Mouse (Mus musculus) lung, embryonic 16.5 days (tissue): ENCODE results near the gene Cenpu. TPM values are rescaled to one million over a fixed set of nuclear protein-coding genes. Genes with fewer than 3 reads are reported as not detected.

Experiments used
- ATAC-seq: fragments of 200-750 bp; cut with Nextera tagmentation; 2 replicates; pipeline ENCODE4 v1.8.0; 2017; ENCODE audit warnings: low read depth, mild to moderate bottlenecking, moderate library complexity
- H3K27ac ChIP-seq: fragments of 300-500 bp; sonication (generic); 2 replicates; pipeline ENCODE4 v1.5.1; 2014; ENCODE audit warnings: mild to moderate bottlenecking, control low read depth, low read length
- H3K27me3 ChIP-seq: fragments of 300-500 bp; sonication (generic); 2 replicates; pipeline ENCODE4 v1.6.1; 2014; ENCODE audit warnings: low read depth, low read length, mixed read lengths; ENCODE audit not compliant: control insufficient read depth, insufficient read depth
- H3K36me3 ChIP-seq: fragments of 300-500 bp; sonication (generic); 2 replicates; pipeline ENCODE4 v1.6.1; 2014; ENCODE audit warnings: low read length; ENCODE audit not compliant: control insufficient read depth, insufficient read depth
- H3K4me1 ChIP-seq: fragments of 300-500 bp; sonication (generic); replicated peaks from 2 replicates; pipeline ENCODE4 v1.6.1; 2014; ENCODE audit warnings: low read length, mixed read lengths; ENCODE audit not compliant: control insufficient read depth, insufficient read depth
- H3K4me2 ChIP-seq: fragments of 300-500 bp; sonication (generic); 2 replicates; pipeline ENCODE4 v1.6.1; 2014; ENCODE audit warnings: low read depth, low read length, control low read depth
- H3K4me3 ChIP-seq: fragments of 300-500 bp; sonication (generic); 2 replicates; pipeline ENCODE4 v1.5.1; 2014; ENCODE audit warnings: mild to moderate bottlenecking, low read length, control low read depth
- H3K9ac ChIP-seq: fragments of 300-500 bp; sonication (generic); 2 replicates; pipeline ENCODE4 v1.6.1; 2014; ENCODE audit warnings: low read length, control low read depth
- H3K9me3 ChIP-seq: fragments of 300-500 bp; sonication (generic); 2 replicates; pipeline ENCODE4 v1.6.1; 2016; ENCODE audit warnings: low read length; ENCODE audit not compliant: control insufficient read depth
- WGBS: fragments of 180-500 bp; shearing (Covaris S2); extraction: QIAGEN DNeasy Blood & Tissue Kit; methylation state at CpG from one replicate; pipeline ENCODE4 v1.1.7; 2014; 5-methylcytosine and 5-hydroxymethylcytosine counted together
- polyA plus RNA-seq: library from polyadenylated mRNA; unstranded; fragments of >200 nt; fragmentation: Nextera tagmentation; extraction: Ambion mirVana; gene quantifications from 2 replicates; pipeline ENCODE4 v1.2.1, GENCODE M21; 2015

The Cenpu gene
- polyA plus RNA-seq, 1 experiment from 2014 or later: 22.3 TPM

- H3K4me1 ChIP-seq: no peaks in the 10 kb centered on the region
These were observed 36.1 kb downstream of the Cenpu start for GRCm38 (mm10) chr8:46587911-46588310.

GRCm38 (mm10) chr8:46588663-46589062, 36.8 kb downstream of the Cenpu start:
- Histone ChIP-seq H3K4me1 (no peaks in the 10 kb centered on the region), H3K27ac (no peak overlapping the region), H3K4me2 (no peak overlapping the region), H3K4me3 (no peak overlapping the region), H3K9me3 (no peaks in the 10 kb centered on the region), H3K27me3 (no peaks in the 10 kb centered on the region), H3K9ac (no peak overlapping the region), H3K36me3 (no peaks in the 10 kb centered on the region)
- WGBS: 91% methylated on average over 2 of the region's 2 CpGs
- no peak for ATAC-seq

More at GRCm38 (mm10) chr8:46587911-46588310, 36.1 kb downstream of the Cenpu start:
- Histone ChIP-seq H3K9ac (no peak overlapping the region), H3K27ac (no peak overlapping the region), H3K4me2 (no peak overlapping the region), H3K9me3 (no peaks in the 10 kb centered on the region), H3K27me3 (no peaks in the 10 kb centered on the region), H3K4me3 (no peak overlapping the region), H3K36me3 (no peaks in the 10 kb centered on the region)
- no peak for ATAC-seq
- WGBS: 78% methylated on average over 5 of the region's 5 CpGs

GRCm38 (mm10) chr8:46593067-46593466, 41.2 kb downstream of the Cenpu start:
- Histone ChIP-seq H3K9me3 (no peaks in the 10 kb centered on the region), H3K9ac (no peak overlapping the region), H3K4me2 (no peak overlapping the region), H3K4me3 (no peak overlapping the region), H3K4me1 (no peaks in the 10 kb centered on the region), H3K36me3 (no peaks in the 10 kb centered on the region), H3K27ac (no peak overlapping the region), H3K27me3 (no peaks in the 10 kb centered on the region)
- ATAC-seq: no peak; the same call in 1 of the 2 replicates
- WGBS: 78% methylated on average over 8 of the region's 8 CpGs

GRCm38 (mm10) chr8:46593772-46594171, 41.9 kb downstream of the Cenpu start:
- no peak overlapping the region for H3K27ac ChIP-seq
- no peak; the same call in 1 of the 2 replicates for ATAC-seq
- no peaks in the 10 kb centered on the region for H3K4me1 ChIP-seq
- no peak overlapping the region for H3K4me3 ChIP-seq
- no peak overlapping the region for H3K9ac ChIP-seq
- H3K9me3 ChIP-seq: no peaks in the 10 kb centered on the region
- 70% methylated on average over 2 of the region's 2 CpGs for WGBS
- H3K27me3 ChIP-seq: no peaks in the 10 kb centered on the region
- H3K36me3 ChIP-seq: no peaks in the 10 kb centered on the region
- H3K4me2 ChIP-seq: no peak overlapping the region

GRCm38 (mm10) chr8:46595593-46595992, 43.8 kb downstream of the Cenpu start:
- Histone ChIP-seq H3K4me3 (no peak overlapping the region), H3K27me3 (no peaks in the 10 kb centered on the region), H3K9ac (no peak overlapping the region), H3K9me3 (no peaks in the 10 kb centered on the region), H3K36me3 (no peaks in the 10 kb centered on the region), H3K4me1 (no peaks in the 10 kb centered on the region), H3K27ac (no peak overlapping the region), H3K4me2 (no peak overlapping the region)
- WGBS: 83% methylated on average over 2 of the region's 2 CpGs
- no peak for ATAC-seq

- Histone ChIP-seq H3K9ac (no peak overlapping the region), H3K4me2 (no peak overlapping the region), H3K27me3 (no peaks in the 10 kb centered on the region), H3K36me3 (no peaks in the 10 kb centered on the region), H3K9me3 (no peaks in the 10 kb centered on the region), H3K27ac (no peak overlapping the region), H3K4me3 (no peak overlapping the region), H3K4me1 (no peaks in the 10 kb centered on the region)
- ATAC-seq: no peak
- WGBS: 89% methylated on average over 2 of the region's 2 CpGs
These were observed 44.7 kb downstream of the Cenpu start for GRCm38 (mm10) chr8:46596530-46596929.

- Histone ChIP-seq H3K27ac (no peak overlapping the region), H3K4me2 (no peak overlapping the region), H3K36me3 (no peaks in the 10 kb centered on the region), H3K9me3 (no peaks in the 10 kb centered on the region), H3K27me3 (no peaks in the 10 kb centered on the region), H3K9ac (no peak overlapping the region), H3K4me1 (no peaks in the 10 kb centered on the region), H3K4me3 (no peak overlapping the region)
- ATAC-seq: no peak
- WGBS: 47% methylated on average over 2 of the region's 2 CpGs
These were observed 45.6 kb downstream of the Cenpu start for GRCm38 (mm10) chr8:46597411-46597810.

- ATAC-seq: no peak
- no peak overlapping the region for H3K4me2 ChIP-seq
- H3K4me3 ChIP-seq: no peak overlapping the region
These were observed 46.3 kb downstream of the Cenpu start for GRCm38 (mm10) chr8:46598114-46598513.

GRCm38 (mm10) chr8:46598753-46599152, 46.9 kb downstream of the Cenpu start:
- Histone ChIP-seq H3K4me1 (no peaks in the 10 kb centered on the region), H3K4me2 (no peak overlapping the region), H3K27ac (no peak overlapping the region), H3K9me3 (no peaks in the 10 kb centered on the region), H3K4me3 (no peak overlapping the region), H3K9ac (no peak overlapping the region), H3K27me3 (no peaks in the 10 kb centered on the region), H3K36me3 (no peaks in the 10 kb centered on the region)
- 93% methylated on average over 5 of the region's 5 CpGs for WGBS
- no peak for ATAC-seq

More at GRCm38 (mm10) chr8:46598114-46598513, 46.3 kb downstream of the Cenpu start:
- Histone ChIP-seq H3K36me3 (no peaks in the 10 kb centered on the region), H3K27me3 (no peaks in the 10 kb centered on the region), H3K27ac (no peak overlapping the region), H3K9ac (no peak overlapping the region), H3K4me1 (no peaks in the 10 kb centered on the region), H3K9me3 (no peaks in the 10 kb centered on the region)
- WGBS: 62% methylated on average over 2 of the region's 2 CpGs

- no peaks in the 10 kb centered on the region for H3K4me1 ChIP-seq
- H3K4me2 ChIP-seq: no peak overlapping the region
- no peak overlapping the region for H3K9ac ChIP-seq
- H3K27ac ChIP-seq: no peak overlapping the region
- H3K27me3 ChIP-seq: no peaks in the 10 kb centered on the region
- no peaks in the 10 kb centered on the region for H3K36me3 ChIP-seq
- H3K4me3 ChIP-seq: no peak overlapping the region
- no peaks in the 10 kb centered on the region for H3K9me3 ChIP-seq
- ATAC-seq: no peak
- 72% methylated on average over 7 of the region's 7 CpGs for WGBS
These were observed 47.6 kb downstream of the Cenpu start for GRCm38 (mm10) chr8:46599314-46599904.
